Mouse (Mus musculus): Measurements from ENCODE around the gene Gstt4. TPM values are rescaled to one million over a fixed set of nuclear protein-coding genes. Genes with fewer than 3 reads are reported as not detected.

Gene Gstt4
- polyA plus RNA-seq, 1 experiment from 2014 or later, result not detected

GRCm38 (mm10) chr10:75824530-75824929 lies 2.2 kb upstream of the Gstt4 start:
- Histone ChIP-seq H3K9ac (no peak overlapping the region), H3K9me3 (replicated peaks) (0 out of 2 replicates have a peak, but pooled peaks cover 8% of the 10 kb centered on the region), H3K27ac (ENCODE audit: poor library complexity, severe bottlenecking) (no peak overlapping the region), H3K36me3 (no peaks in the 10 kb centered on the region), H3K4me3 (no peak overlapping the region), H3K4me1 (replicated peaks) (0 out of 2 replicates have a peak, but pooled peaks cover 4% of the 10 kb centered on the region), H3K4me2 (no peak overlapping the region), H3K27me3 (replicated peaks) (no peaks in the 10 kb centered on the region)
- ATAC-seq (ENCODE audit: insufficient number of reproducible peaks, low FRiP score), result no peak
- 74% methylated on average over 4 of the region's 4 CpGs for WGBS

- H3K4me3 ChIP-seq, result no peak overlapping the region
- H3K27ac ChIP-seq (ENCODE audit: poor library complexity, severe bottlenecking), result no peak overlapping the region
- no peak overlapping the region for H3K9ac ChIP-seq
- ATAC-seq (ENCODE audit: insufficient number of reproducible peaks, low FRiP score), result no peak
- H3K4me1 ChIP-seq (replicated peaks), result 0 out of 2 replicates have a peak, but pooled peaks cover 4% of the 10 kb centered on the region
- no peak overlapping the region for H3K4me2 ChIP-seq
- H3K36me3 ChIP-seq, result no peaks in the 10 kb centered on the region
- 67% methylated on average over 1 of the region's 1 CpGs for WGBS
- 0 out of 2 replicates have a peak, but pooled peaks cover 8% of the 10 kb centered on the region for H3K9me3 ChIP-seq (replicated peaks)
- H3K27me3 ChIP-seq (replicated peaks), result no peaks in the 10 kb centered on the region
These were observed 1.4 kb upstream of the Gstt4 start for GRCm38 (mm10) chr10:75823782-75824181.

GRCm38 (mm10) chr10:75819882-75820281 lies 2.5 kb downstream of the Gstt4 start:
- Histone ChIP-seq H3K27ac (ENCODE audit: poor library complexity, severe bottlenecking) (no peak overlapping the region), H3K9ac (no peak overlapping the region), H3K4me2 (no peak overlapping the region), H3K4me1 (replicated peaks) (no peaks in the 10 kb centered on the region), H3K9me3 (replicated peaks) (0 out of 2 replicates have a peak, but pooled peaks cover 8% of the 10 kb centered on the region), H3K27me3 (replicated peaks) (peaks cover 4% of the 10 kb centered on the region; the same call in 1 of the 2 replicates), H3K4me3 (no peak overlapping the region), H3K36me3 (no peaks in the 10 kb centered on the region)
- no peak for ATAC-seq (ENCODE audit: insufficient number of reproducible peaks, low FRiP score)
- 81% methylated on average over 5 of the region's 5 CpGs for WGBS

- WGBS, result 52% methylated on average over 10 of the region's 10 CpGs
- H3K4me2 ChIP-seq, result no peak overlapping the region
- ATAC-seq (ENCODE audit: insufficient number of reproducible peaks, low FRiP score), result no peak
- 0 out of 2 replicates have a peak, but pooled peaks cover 6% of the 10 kb centered on the region for H3K9me3 ChIP-seq (replicated peaks)
- H3K4me3 ChIP-seq, result no peak overlapping the region
- no peak overlapping the region for H3K9ac ChIP-seq
- H3K27ac ChIP-seq (ENCODE audit: poor library complexity, severe bottlenecking), result no peak overlapping the region
- peaks cover 8% of the 10 kb centered on the region; the same call in 1 of the 2 replicates for H3K27me3 ChIP-seq (replicated peaks)
- H3K36me3 ChIP-seq, result no peaks in the 10 kb centered on the region
- H3K4me1 ChIP-seq (replicated peaks), result no peaks in the 10 kb centered on the region
These were observed 3.7 kb downstream of the Gstt4 start for GRCm38 (mm10) chr10:75818641-75819040.

DNA sequence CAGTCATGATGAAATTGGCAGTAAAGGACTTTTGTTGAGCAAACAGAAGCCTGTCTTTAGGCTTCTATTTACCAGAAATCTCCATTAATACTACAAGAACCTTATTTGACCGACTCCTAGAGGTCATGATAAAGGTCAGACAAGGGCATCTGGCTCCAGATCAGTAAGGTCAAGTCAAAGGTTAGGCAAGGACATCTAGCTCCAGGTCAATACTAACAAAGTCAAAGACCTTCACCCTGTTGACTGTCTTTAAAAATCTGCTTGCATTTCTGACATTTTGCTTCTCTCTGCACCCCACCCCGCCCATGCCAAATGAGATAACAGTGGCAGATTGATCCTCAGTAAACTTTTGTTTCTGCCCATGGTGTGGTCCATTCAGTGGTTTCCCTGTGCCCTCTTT lies 18.1 kb downstream of the Gstt4 start:
- Histone ChIP-seq H3K9ac (no peak overlapping the region), H3K4me3 (no peak overlapping the region), H3K9me3 (replicated peaks) (peaks cover 3% of the 10 kb centered on the region; the same call in 1 of the 2 replicates), H3K36me3 (no peaks in the 10 kb centered on the region), H3K4me2 (no peak overlapping the region), H3K4me1 (replicated peaks) (no peaks in the 10 kb centered on the region), H3K27me3 (replicated peaks) (0 out of 2 replicates have a peak, but pooled peaks cover 7% of the 10 kb centered on the region), H3K27ac (ENCODE audit: poor library complexity, severe bottlenecking) (no peak overlapping the region)
- 62% methylated on average over 2 of the region's 2 CpGs for WGBS
- no peak for ATAC-seq (ENCODE audit: insufficient number of reproducible peaks, low FRiP score)

DNA sequence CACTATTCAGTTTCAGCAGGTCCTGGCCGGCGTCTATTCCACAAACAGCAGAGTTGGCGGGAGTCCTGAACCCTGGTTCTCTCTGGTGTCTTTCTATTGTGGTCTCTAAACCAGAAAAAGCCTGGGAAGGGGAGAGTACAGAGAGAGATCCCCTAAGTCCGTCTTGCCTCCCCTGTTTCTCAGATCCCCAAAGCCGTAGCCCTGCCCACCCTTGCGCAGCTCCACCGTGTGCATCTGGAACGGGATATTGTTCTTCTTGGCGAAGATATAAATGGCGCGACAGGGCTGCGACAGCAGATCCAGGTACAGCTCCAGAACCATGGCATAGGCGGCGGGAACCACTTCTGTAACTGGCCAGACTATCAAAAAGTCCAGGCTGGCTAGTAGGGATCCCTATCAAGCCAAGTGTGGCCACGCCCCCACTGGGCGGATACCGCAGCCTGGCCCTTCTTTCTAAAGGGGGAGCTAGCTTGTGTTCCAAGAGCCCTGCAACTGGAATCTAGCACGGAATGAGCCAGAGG lies 24.1 kb downstream of the Gstt4 start, which contains the start of gene Gstt1:
TSS of gene Gstt1 (minus strand) at position 409 of the 521 bp plus-strand sequence.
- H3K9ac ChIP-seq, result peak within 1 kb of the TSS; percentile 59
- H3K36me3 ChIP-seq, result no peaks in the 10 kb centered on the region
- H3K27me3 ChIP-seq (replicated peaks), result 0 out of 2 replicates have a peak, but pooled peaks cover 5% of the 10 kb centered on the region
- H3K4me3 ChIP-seq, result peak within 1 kb of the TSS; percentile 50
- no peaks in the 10 kb centered on the region for H3K9me3 ChIP-seq (replicated peaks)
- H3K27ac ChIP-seq (ENCODE audit: poor library complexity, severe bottlenecking), result no peak within 1 kb of the TSS
- 2% methylated on average over 18 of the region's 18 CpGs for WGBS
- H3K4me1 ChIP-seq (replicated peaks), result peaks cover 20% of the 10 kb centered on the region
- H3K4me2 ChIP-seq, result peak within 1 kb of the TSS; percentile 91
- ATAC-seq (ENCODE audit: insufficient number of reproducible peaks, low FRiP score), result 0 out of 2 replicates have a peak, but pooled peaks have one; percentile 33

GRCm38 (mm10) chr10:75797619-75798175 lies 24.6 kb downstream of the Gstt4 start:
- H3K36me3 ChIP-seq, result no peaks in the 10 kb centered on the region
- H3K27me3 ChIP-seq (replicated peaks), result 0 out of 2 replicates have a peak, but pooled peaks cover 5% of the 10 kb centered on the region
- H3K4me1 ChIP-seq (replicated peaks), result peaks cover 20% of the 10 kb centered on the region
- no peaks in the 10 kb centered on the region for H3K9me3 ChIP-seq (replicated peaks)
- WGBS, result 1% methylated on average over 12 of the region's 12 CpGs
- H3K4me3 ChIP-seq, result peak overlapping the region; percentile 50
- peak; percentile 67 for ATAC-seq (ENCODE audit: insufficient number of reproducible peaks, low FRiP score)
- H3K4me2 ChIP-seq, result peak overlapping the region; percentile 91
- H3K9ac ChIP-seq, result peak overlapping the region; percentile 59
- H3K27ac ChIP-seq (ENCODE audit: poor library complexity, severe bottlenecking), result no peak overlapping the region

DNA sequence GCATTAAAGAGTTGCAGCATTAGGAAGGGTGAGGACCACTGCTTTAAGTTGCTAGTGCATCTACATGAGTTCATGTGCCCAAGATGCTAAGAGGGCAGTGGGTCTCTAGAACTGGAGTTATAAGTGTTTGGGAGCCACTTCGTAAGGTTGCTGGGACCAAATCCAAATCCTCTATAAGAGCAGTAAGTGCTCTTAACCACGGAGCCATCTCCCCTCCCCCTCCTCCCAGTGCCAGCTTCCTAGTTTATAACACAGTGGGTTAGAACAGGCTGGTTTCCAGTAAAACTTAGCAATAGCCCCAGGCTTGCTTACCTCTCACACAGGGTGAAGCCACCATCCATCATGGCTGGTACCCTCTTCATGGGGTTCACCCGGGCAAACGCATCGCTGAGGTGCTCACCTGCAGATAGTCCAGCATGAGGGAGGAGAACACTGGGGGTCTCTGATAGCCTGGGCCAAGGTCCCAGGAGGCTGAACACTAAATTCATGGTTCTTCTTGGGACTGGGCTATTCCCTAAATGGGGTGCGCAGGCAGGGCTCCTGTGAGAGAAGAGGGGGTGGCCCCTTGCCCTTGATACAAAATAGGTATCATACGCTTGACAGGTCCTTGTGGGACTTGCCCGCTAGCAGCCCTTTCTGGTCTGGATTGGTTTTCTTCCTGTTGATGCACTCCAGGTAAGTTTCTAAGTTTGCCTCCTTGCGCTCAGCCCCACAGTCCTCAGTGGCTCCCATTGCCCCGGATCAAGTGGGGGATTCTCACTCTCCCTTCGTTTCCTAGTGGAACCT lies 25.4 kb downstream of the Gstt4 start:
- Histone ChIP-seq H3K27ac (ENCODE audit: poor library complexity, severe bottlenecking) (no peak overlapping the region), H3K4me2 (peak overlapping the region; percentile 91), H3K27me3 (replicated peaks) (0 out of 2 replicates have a peak, but pooled peaks cover 5% of the 10 kb centered on the region), H3K9me3 (replicated peaks) (no peaks in the 10 kb centered on the region), H3K4me1 (replicated peaks) (peaks cover 20% of the 10 kb centered on the region), H3K4me3 (peak overlapping the region; percentile 50), H3K36me3 (no peaks in the 10 kb centered on the region), H3K9ac (peak overlapping the region; percentile 59)
- ATAC-seq (ENCODE audit: insufficient number of reproducible peaks, low FRiP score), result no peak
- WGBS, result 36% methylated on average over 11 of the region's 11 CpGs

- ATAC-seq (ENCODE audit: insufficient number of reproducible peaks, low FRiP score), result no peak
- H3K4me3 ChIP-seq, result no peak overlapping the region
- H3K27ac ChIP-seq (ENCODE audit: poor library complexity, severe bottlenecking), result no peak overlapping the region
- 28% methylated on average over 3 of the region's 3 CpGs for WGBS
- H3K27me3 ChIP-seq (replicated peaks), result no peaks in the 10 kb centered on the region
- H3K4me1 ChIP-seq (replicated peaks), result peaks cover 20% of the 10 kb centered on the region
- no peak overlapping the region for H3K9ac ChIP-seq
- no peaks in the 10 kb centered on the region for H3K9me3 ChIP-seq (replicated peaks)
- no peaks in the 10 kb centered on the region for H3K36me3 ChIP-seq
- no peak overlapping the region for H3K4me2 ChIP-seq
These were observed 27.5 kb downstream of the Gstt4 start for GRCm38 (mm10) chr10:75794880-75795279.

DNA sequence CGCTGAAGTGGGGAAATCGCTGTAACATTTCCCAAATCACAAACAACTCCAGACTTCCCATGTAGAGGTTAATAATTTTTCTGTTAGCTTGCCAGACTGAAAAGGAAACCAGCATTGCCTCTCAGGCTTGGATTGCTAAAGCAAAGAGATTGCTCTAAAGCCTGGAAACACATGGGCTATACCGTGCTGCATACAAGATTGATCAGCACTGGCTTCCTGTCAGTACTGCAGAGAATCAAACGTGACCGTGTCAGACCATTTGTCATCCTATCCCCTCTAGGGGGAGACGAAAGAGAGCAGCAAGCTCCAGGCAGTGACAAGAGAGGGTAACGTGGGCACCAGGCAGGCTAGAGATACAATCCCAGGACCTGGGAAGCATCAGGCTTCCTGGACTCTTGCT lies 31.6 kb downstream of the Gstt4 start:
- no peaks in the 10 kb centered on the region for H3K27me3 ChIP-seq (replicated peaks)
- H3K9me3 ChIP-seq (replicated peaks), result no peaks in the 10 kb centered on the region
- H3K27ac ChIP-seq (ENCODE audit: poor library complexity, severe bottlenecking), result no peak overlapping the region
- 0 out of 2 replicates have a peak, but pooled peaks cover 3% of the 10 kb centered on the region for H3K4me1 ChIP-seq (replicated peaks)
- no peak for ATAC-seq (ENCODE audit: insufficient number of reproducible peaks, low FRiP score)
- no peak overlapping the region for H3K4me3 ChIP-seq
- no peaks in the 10 kb centered on the region for H3K36me3 ChIP-seq
- WGBS, result 17% methylated on average over 7 of the region's 7 CpGs
- H3K9ac ChIP-seq, result no peak overlapping the region
- no peak overlapping the region for H3K4me2 ChIP-seq

GRCm38 (mm10) chr10:75789841-75790240 lies 32.5 kb downstream of the Gstt4 start:
- H3K9me3 ChIP-seq (replicated peaks), result no peaks in the 10 kb centered on the region
- no peak overlapping the region for H3K4me2 ChIP-seq
- H3K27me3 ChIP-seq (replicated peaks), result no peaks in the 10 kb centered on the region
- no peak overlapping the region for H3K9ac ChIP-seq
- 0 out of 2 replicates have a peak, but pooled peaks cover 2% of the 10 kb centered on the region for H3K4me1 ChIP-seq (replicated peaks)
- ATAC-seq (ENCODE audit: insufficient number of reproducible peaks, low FRiP score), result no peak
- no peaks in the 10 kb centered on the region for H3K36me3 ChIP-seq
- H3K27ac ChIP-seq (ENCODE audit: poor library complexity, severe bottlenecking), result no peak overlapping the region
- no peak overlapping the region for H3K4me3 ChIP-seq
- 79% methylated on average over 5 of the region's 5 CpGs for WGBS
